Mouse (Mus musculus) midbrain, embryonic 11.5 days (tissue): ENCODE measurements around the gene Fahd1. TPM values are rescaled to one million over a fixed set of nuclear protein-coding genes. Genes with fewer than 3 reads are reported as not detected.

Experiments
- ATAC-seq: fragments of 200-750 bp; cut with Nextera tagmentation; 2 replicates; pipeline ENCODE4 v1.8.0; 2017; ENCODE audit warnings: moderate TSS enrichment, moderate library complexity; ENCODE audit not compliant: low FRiP score
- DNase-seq: peaks from one replicate; pipeline ENCODE4 v3.0.0; 2015; ENCODE audit warnings: low spot score; ENCODE audit errors: missing footprints
- H3K27ac ChIP-seq: fragments of 300-500 bp; sonication (generic); 2 replicates; pipeline ENCODE4 v1.5.1; 2014; ENCODE audit warnings: low read depth, low read length
- H3K27me3 ChIP-seq: fragments of 300-500 bp; sonication (generic); 2 replicates; pipeline ENCODE4 v1.6.1; 2014; ENCODE audit warnings: mild to moderate bottlenecking, low read length, moderate library complexity, mixed read lengths; ENCODE audit not compliant: control insufficient read depth, insufficient read depth
- H3K36me3 ChIP-seq: fragments of 300-500 bp; sonication (generic); 2 replicates; pipeline ENCODE4 v1.6.1; 2014; ENCODE audit warnings: mild to moderate bottlenecking, low read length, moderate library complexity, mixed read lengths; ENCODE audit not compliant: control insufficient read depth, insufficient read depth
- H3K4me1 ChIP-seq: fragments of 300-500 bp; sonication (generic); 2 replicates; pipeline ENCODE4 v1.6.1; 2014; ENCODE audit warnings: low read length; ENCODE audit not compliant: control insufficient read depth, insufficient read depth
- H3K4me2 ChIP-seq: fragments of 300-500 bp; sonication (generic); 2 replicates; pipeline ENCODE4 v1.6.1; 2014; ENCODE audit warnings: mild to moderate bottlenecking, moderate library complexity
- H3K4me3 ChIP-seq: fragments of 300-500 bp; sonication (generic); 2 replicates; pipeline ENCODE4 v1.5.1; 2014; ENCODE audit warnings: low read depth, low read length
- H3K9ac ChIP-seq: fragments of 300-500 bp; sonication (generic); 2 replicates; pipeline ENCODE4 v1.6.1; 2014; ENCODE audit warnings: low read length
- H3K9me3 ChIP-seq: fragments of 300-500 bp; sonication (generic); 2 replicates; pipeline ENCODE4 v1.6.1; 2016; ENCODE audit warnings: low read length; ENCODE audit not compliant: control insufficient read depth
- WGBS: fragments of 180-500 bp; shearing (Covaris S2); extraction: QIAGEN DNeasy Blood & Tissue Kit; methylation state at CpG from one replicate; pipeline ENCODE4 v1.1.7; 2014; 5-methylcytosine and 5-hydroxymethylcytosine counted together
- polyA plus RNA-seq: library from polyadenylated mRNA; unstranded; fragments of >200 nt; fragmentation: Nextera tagmentation; extraction: Ambion mirVana; gene quantifications from 2 replicates; pipeline ENCODE4 v1.2.1, GENCODE M21; 2014

Gene Fahd1
- polyA plus RNA-seq, 1 experiment from 2014 or later: 18.8 TPM

- Histone ChIP-seq H3K9ac (no peak overlapping the region), H3K27me3 (no peaks in the 10 kb centered on the region), H3K4me1 (no peaks in the 10 kb centered on the region), H3K4me2 (no peak overlapping the region), H3K9me3 (no peaks in the 10 kb centered on the region), H3K27ac (no peak overlapping the region), H3K36me3 (no peaks in the 10 kb centered on the region), H3K4me3 (no peak overlapping the region)
- WGBS: 62% methylated on average over 1 of the region's 1 CpGs
- DNase-seq (no peak), ATAC-seq (no peak)
Observed at GRCm38 (mm10) chr17:24874405-24874745, 24.2 kb upstream of the Fahd1 start.

- no peak overlapping the region for H3K4me3 ChIP-seq
- DNase-seq: no peak
- no peaks in the 10 kb centered on the region for H3K4me1 ChIP-seq
- no peaks in the 10 kb centered on the region for H3K9me3 ChIP-seq
- no peaks in the 10 kb centered on the region for H3K27me3 ChIP-seq
- H3K9ac ChIP-seq: no peak overlapping the region
- ATAC-seq: no peak
- 47% methylated on average over 4 of the region's 4 CpGs for WGBS
- no peak overlapping the region for H3K4me2 ChIP-seq
- H3K27ac ChIP-seq: no peak overlapping the region
- H3K36me3 ChIP-seq: no peaks in the 10 kb centered on the region
Observed at GRCm38 (mm10) chr17:24873695-24874404, 23.7 kb upstream of the Fahd1 start.

GRCm38 (mm10) chr17:24867914-24868313, 17.8 kb upstream of the Fahd1 start:
- 93% methylated on average over 10 of the region's 10 CpGs for WGBS
- no peak overlapping the region for H3K4me3 ChIP-seq
- no peaks in the 10 kb centered on the region for H3K9me3 ChIP-seq
- H3K9ac ChIP-seq: no peak overlapping the region
- ATAC-seq (no peak), DNase-seq (no peak)
- H3K4me1 ChIP-seq: no peaks in the 10 kb centered on the region
- no peak overlapping the region for H3K27ac ChIP-seq
- no peak overlapping the region for H3K4me2 ChIP-seq
- no peaks in the 10 kb centered on the region for H3K27me3 ChIP-seq
- H3K36me3 ChIP-seq: no peaks in the 10 kb centered on the region; the same call in 1 of the 2 replicates

GRCm38 (mm10) chr17:24865776-24866175, 15.6 kb upstream of the Fahd1 start, which contains the start of gene Igfals:
TSS of gene Igfals (plus strand) at chr17:24865997.
- no peak within 1 kb of the TSS for H3K9ac ChIP-seq
- WGBS: 86% methylated on average over 8 of the region's 8 CpGs
- DNase-seq: no peak
- no peak within 1 kb of the TSS for H3K4me2 ChIP-seq
- no peaks in the 10 kb centered on the region for H3K27me3 ChIP-seq
- no peak within 1 kb of the TSS for H3K4me3 ChIP-seq
- no peaks in the 10 kb centered on the region for H3K9me3 ChIP-seq
- ATAC-seq: no peak
- no peaks in the 10 kb centered on the region for H3K4me1 ChIP-seq
- H3K36me3 ChIP-seq: no peaks in the 10 kb centered on the region; the same call in 1 of the 2 replicates
- no peak within 1 kb of the TSS for H3K27ac ChIP-seq

- Histone ChIP-seq H3K9me3 (no peaks in the 10 kb centered on the region), H3K27ac (no peak overlapping the region), H3K4me2 (no peak overlapping the region), H3K27me3 (no peaks in the 10 kb centered on the region), H3K4me3 (no peak overlapping the region), H3K36me3 (no peaks in the 10 kb centered on the region; the same call in 1 of the 2 replicates), H3K9ac (no peak overlapping the region), H3K4me1 (no peaks in the 10 kb centered on the region)
- DNase-seq: no peak
- ATAC-seq: no peak
- 89% methylated on average over 3 of the region's 3 CpGs for WGBS
Observed at GRCm38 (mm10) chr17:24861785-24862184, 11.6 kb upstream of the Fahd1 start.

- Histone ChIP-seq H3K27ac (no peak overlapping the region), H3K4me1 (no peaks in the 10 kb centered on the region), H3K36me3 (no peaks in the 10 kb centered on the region; the same call in 1 of the 2 replicates), H3K27me3 (no peaks in the 10 kb centered on the region), H3K9ac (no peak overlapping the region), H3K4me3 (no peak overlapping the region), H3K9me3 (no peaks in the 10 kb centered on the region), H3K4me2 (no peak overlapping the region)
- no peak for ATAC-seq
- 90% methylated on average over 8 of the region's 8 CpGs for WGBS
- no peak for DNase-seq
Observed at GRCm38 (mm10) chr17:24860076-24860475, 9.9 kb upstream of the Fahd1 start.

GRCm38 (mm10) chr17:24858967-24859366, 8.8 kb upstream of the Fahd1 start:
- Histone ChIP-seq H3K9me3 (no peaks in the 10 kb centered on the region), H3K27me3 (no peaks in the 10 kb centered on the region), H3K27ac (no peak overlapping the region), H3K4me1 (no peaks in the 10 kb centered on the region), H3K36me3 (no peaks in the 10 kb centered on the region; the same call in 1 of the 2 replicates), H3K4me2 (no peak overlapping the region), H3K4me3 (no peak overlapping the region), H3K9ac (no peak overlapping the region)
- 90% methylated on average over 6 of the region's 6 CpGs for WGBS
- DNase-seq: no peak
- no peak for ATAC-seq

- DNase-seq: no peak
- H3K27me3 ChIP-seq: no peaks in the 10 kb centered on the region
- H3K4me3 ChIP-seq: no peak overlapping the region
- no peak for ATAC-seq
- H3K4me2 ChIP-seq: no peak overlapping the region
- no peaks in the 10 kb centered on the region for H3K9me3 ChIP-seq
- H3K9ac ChIP-seq: no peak overlapping the region
- H3K4me1 ChIP-seq: no peaks in the 10 kb centered on the region
- 88% methylated on average over 8 of the region's 8 CpGs for WGBS
- no peaks in the 10 kb centered on the region for H3K36me3 ChIP-seq
- no peak overlapping the region for H3K27ac ChIP-seq
Observed at GRCm38 (mm10) chr17:24857831-24858470, 7.8 kb upstream of the Fahd1 start.

GRCm38 (mm10) chr17:24856589-24856988, 6.4 kb upstream of the Fahd1 start:
- H3K9me3 ChIP-seq: no peaks in the 10 kb centered on the region
- ATAC-seq (no peak), DNase-seq (no peak)
- WGBS: 90% methylated on average over 13 of the region's 13 CpGs
- H3K27me3 ChIP-seq: no peaks in the 10 kb centered on the region; the same call in 1 of the 2 replicates
- no peak overlapping the region for H3K9ac ChIP-seq
- H3K4me3 ChIP-seq: no peak overlapping the region
- no peak overlapping the region for H3K4me2 ChIP-seq
- no peaks in the 10 kb centered on the region for H3K4me1 ChIP-seq
- H3K36me3 ChIP-seq: no peaks in the 10 kb centered on the region
- H3K27ac ChIP-seq: no peak overlapping the region
